Mouse (Mus musculus): ENCODE measurements around the gene Trit1.

Gene Trit1

GRCm38 (mm10) chr4:123050681-123051211 is 34.3 kb downstream of the Trit1 start:
- peak; percentile 77 to 88 for DNase-seq

GRCm38 (mm10) chr4:123053179-123053578 is 36.8 kb downstream of the Trit1 start:
- peak; percentile 85 to 87 for DNase-seq

GRCm38 (mm10) chr4:123054172-123054790 is 37.9 kb downstream of the Trit1 start:
- no peak for DNase-seq

GRCm38 (mm10) chr4:123056560-123057109 is 40.2 kb downstream of the Trit1 start:
- no peak for DNase-seq

GRCm38 (mm10) chr4:123057957-123058356 is 41.6 kb downstream of the Trit1 start:
- DNase-seq, result no peak

GRCm38 (mm10) chr4:123061744-123062143 is 45.3 kb downstream of the Trit1 start:
- no peak for DNase-seq

GRCm38 (mm10) chr4:123068646-123069045 is 52.2 kb downstream of the Trit1 start:
- no peak for DNase-seq

- DNase-seq, result peak; percentile 51 to 74
Measured at GRCm38 (mm10) chr4:123071266-123071966, 55.0 kb downstream of the Trit1 start.

GRCm38 (mm10) chr4:123076928-123077327 is 60.5 kb downstream of the Trit1 start:
- no peak for DNase-seq

GRCm38 (mm10) chr4:123078231-123078630 is 61.8 kb downstream of the Trit1 start:
- DNase-seq, result no peak

GRCm38 (mm10) chr4:123080791-123081190 is 64.4 kb downstream of the Trit1 start:
- DNase-seq, result peak; percentile 50 to 51

- peak; percentile 73 to 85 for DNase-seq
Measured at GRCm38 (mm10) chr4:123082283-123083163, 66.1 kb downstream of the Trit1 start.

GRCm38 (mm10) chr4:123083323-123083902 is 67.0 kb downstream of the Trit1 start:
- no peak for DNase-seq

- DNase-seq, result no peak
Measured at GRCm38 (mm10) chr4:123085290-123085689, 68.9 kb downstream of the Trit1 start.

- DNase-seq, result no peak
Measured at GRCm38 (mm10) chr4:123086381-123086780, 70.0 kb downstream of the Trit1 start.

- DNase-seq, result no peak
Measured at GRCm38 (mm10) chr4:123092621-123093020, 76.2 kb downstream of the Trit1 start.

GRCm38 (mm10) chr4:123093064-123093776 is 76.8 kb downstream of the Trit1 start:
- no peak for DNase-seq

GRCm38 (mm10) chr4:123093869-123094268 is 77.5 kb downstream of the Trit1 start:
- no peak for DNase-seq
